Mouse (Mus musculus): ENCODE data around the gene Gpr160.

Gene Gpr160

GRCm38 (mm10) chr3:30899407-30899806 lies 43.7 kb downstream of the Gpr160 start:
- no peak for DNase-seq (ENCODE audit: low spot score in 2 of 2)

GRCm38 (mm10) chr3:30904658-30905057 lies 48.9 kb downstream of the Gpr160 start:
- no peak for DNase-seq (ENCODE audit: low spot score in 2 of 2)

GRCm38 (mm10) chr3:30917160-30917559 lies 61.4 kb downstream of the Gpr160 start:
- no peak for DNase-seq (ENCODE audit: low spot score in 2 of 2)

- no peak for DNase-seq (ENCODE audit: low spot score in 2 of 2)
These were observed 71.9 kb downstream of the Gpr160 start for GRCm38 (mm10) chr3:30927664-30928063.

DNA sequence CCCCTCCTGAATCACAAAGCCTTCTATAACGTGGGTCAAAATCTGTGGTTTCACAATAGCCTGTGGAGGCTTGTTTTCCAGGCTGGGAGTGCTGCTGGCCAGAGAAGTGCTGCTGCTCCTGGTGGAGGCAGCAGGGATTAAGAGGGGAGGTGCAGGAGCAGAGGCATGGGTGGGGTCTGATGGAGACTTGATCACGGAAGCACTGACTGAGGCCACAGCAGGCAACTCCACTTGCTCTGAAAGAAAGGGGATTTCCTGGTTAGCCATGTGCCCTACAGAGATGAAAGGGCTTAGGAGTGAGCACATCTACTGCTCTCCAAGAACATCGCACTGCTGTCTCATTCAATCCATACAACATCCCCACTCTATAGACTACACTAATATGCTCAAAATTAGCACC lies 74.1 kb downstream of the Gpr160 start:
- no peak for DNase-seq (ENCODE audit: low spot score in 2 of 2)

GRCm38 (mm10) chr3:30934384-30934783 lies 78.6 kb downstream of the Gpr160 start:
- DNase-seq (ENCODE audit: low spot score in 2 of 2) = no peak
